Mouse (Mus musculus) midbrain, embryonic 16.5 days (tissue): ENCODE data around the gene Il21r. TPM values are rescaled to one million over a fixed set of nuclear protein-coding genes. Genes with fewer than 3 reads are reported as not detected.

Experiments used
- ATAC-seq: fragments of 200-750 bp; cut with Nextera tagmentation; 2 replicates; pipeline ENCODE4 v1.8.0; 2017; ENCODE audit warnings: moderate TSS enrichment
- H3K27ac ChIP-seq: fragments of 300-500 bp; sonication (generic); 2 replicates; pipeline ENCODE4 v1.5.1; 2014; ENCODE audit warnings: mild to moderate bottlenecking, low read length, mixed read lengths
- H3K27me3 ChIP-seq: fragments of 300-500 bp; sonication (generic); 2 replicates; pipeline ENCODE4 v1.6.1; 2014; ENCODE audit warnings: low read depth, low read length, mixed read lengths; ENCODE audit not compliant: control insufficient read depth, insufficient read depth
- H3K36me3 ChIP-seq: fragments of 300-500 bp; sonication (generic); 2 replicates; pipeline ENCODE4 v1.6.1; 2014; ENCODE audit warnings: mild to moderate bottlenecking, low read length, moderate library complexity, mixed read lengths; ENCODE audit not compliant: control insufficient read depth, insufficient read depth
- H3K4me1 ChIP-seq: fragments of 300-500 bp; sonication (generic); 2 replicates; pipeline ENCODE4 v1.6.1; 2014; ENCODE audit warnings: mild to moderate bottlenecking, low read length, mixed read lengths; ENCODE audit not compliant: control insufficient read depth, insufficient read depth
- H3K4me2 ChIP-seq: fragments of 300-500 bp; sonication (generic); 2 replicates; pipeline ENCODE4 v1.6.1; 2014; ENCODE audit warnings: mild to moderate bottlenecking, low read length, mixed read lengths
- H3K4me3 ChIP-seq: fragments of 300-500 bp; sonication (generic); 2 replicates; pipeline ENCODE4 v1.5.1; 2014; ENCODE audit warnings: low read depth, mild to moderate bottlenecking, low read length, moderate library complexity, mixed read lengths
- H3K9ac ChIP-seq: fragments of 300-500 bp; sonication (generic); 2 replicates; pipeline ENCODE4 v1.6.1; 2014; ENCODE audit warnings: low read depth, low read length, mixed read lengths
- H3K9me3 ChIP-seq: fragments of 300-500 bp; sonication (generic); replicated peaks from 2 replicates; pipeline ENCODE4 v1.6.1; 2014; ENCODE audit warnings: mild to moderate bottlenecking, low read length, mixed read lengths; ENCODE audit not compliant: control insufficient read depth, poor library complexity, severe bottlenecking
- WGBS: fragments of 180-500 bp; shearing (Covaris S2); extraction: QIAGEN DNeasy Blood & Tissue Kit; methylation state at CpG from one replicate; pipeline ENCODE4 v1.1.7; 2014; 5-methylcytosine and 5-hydroxymethylcytosine counted together
- polyA plus RNA-seq: library from polyadenylated mRNA; unstranded; fragments of >200 nt; fragmentation: Nextera tagmentation; extraction: Ambion mirVana; gene quantifications from 2 replicates; pipeline ENCODE4 v1.2.1, GENCODE M21; 2015

Il21r gene
- polyA plus RNA-seq, 1 experiment from 2014 or later = 0.28 TPM

DNA sequence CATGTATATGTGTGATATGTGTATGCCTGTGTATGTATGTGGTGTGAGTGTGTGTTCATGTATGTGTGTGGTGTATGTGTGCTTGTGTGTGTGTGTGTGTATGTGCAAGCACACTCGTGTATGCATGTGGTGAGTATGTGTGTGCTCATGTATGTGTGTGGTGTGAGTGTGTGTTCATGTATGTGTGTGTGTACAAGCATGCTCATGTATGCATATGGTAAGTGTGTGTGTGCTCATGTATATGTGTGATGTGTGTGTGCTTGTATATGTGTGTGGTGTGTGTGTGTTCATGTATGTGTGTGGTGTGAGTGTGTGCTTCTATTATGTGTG lies 23.0 kb upstream of the Il21r start:
- Histone ChIP-seq H3K4me3 (no peak overlapping the region), H3K36me3 (no peaks in the 10 kb centered on the region), H3K27me3 (no peaks in the 10 kb centered on the region), H3K4me1 (peaks cover 9% of the 10 kb centered on the region), H3K9ac (no peak overlapping the region), H3K27ac (no peak overlapping the region), H3K9me3 (no peaks in the 10 kb centered on the region), H3K4me2 (no peak overlapping the region)
- ATAC-seq = no peak
- WGBS = 90% methylated on average over 1 of the region's 1 CpGs

DNA sequence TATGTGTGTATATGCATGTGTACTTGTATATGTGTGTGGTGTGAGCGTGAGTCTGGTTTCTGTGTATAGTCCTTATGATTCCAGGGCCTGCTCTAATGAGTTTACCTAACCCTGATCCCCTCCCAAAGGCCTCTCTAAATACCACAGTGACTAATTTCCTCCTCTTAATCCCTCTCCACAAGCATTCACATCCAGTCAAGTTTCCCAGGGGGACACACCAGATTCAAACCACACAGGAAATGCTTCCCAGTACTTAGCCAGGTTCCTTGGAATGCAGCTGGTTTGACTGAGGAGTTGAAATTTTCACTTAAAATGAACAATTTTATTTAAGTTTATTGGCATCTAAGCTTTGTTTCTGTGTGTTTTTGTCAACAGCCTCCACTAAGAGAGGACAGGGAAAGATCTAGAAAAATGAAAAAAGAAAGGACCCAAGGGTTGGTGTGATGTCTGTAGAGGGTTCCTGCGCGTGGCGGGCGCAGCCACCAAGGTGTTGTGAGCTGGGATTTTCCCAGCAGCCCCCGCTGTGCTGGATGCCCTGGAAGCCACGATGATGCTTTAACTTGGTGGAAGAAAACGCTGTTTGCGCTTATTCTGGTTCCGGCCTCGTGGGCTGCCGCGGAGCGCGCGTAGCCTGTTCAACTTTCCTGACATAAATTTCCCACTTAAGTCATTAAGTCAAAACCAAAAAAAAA lies 22.5 kb upstream of the Il21r start:
- no peak overlapping the region for H3K27ac ChIP-seq
- H3K4me2 ChIP-seq = peak overlapping the region; percentile 97
- 4% methylated on average over 16 of the region's 16 CpGs for WGBS
- no peaks in the 10 kb centered on the region for H3K36me3 ChIP-seq
- peak overlapping the region; percentile 47 for H3K4me3 ChIP-seq
- H3K9ac ChIP-seq = peak overlapping the region; percentile 66
- H3K4me1 ChIP-seq = peaks cover 9% of the 10 kb centered on the region
- H3K9me3 ChIP-seq = no peaks in the 10 kb centered on the region
- no peaks in the 10 kb centered on the region for H3K27me3 ChIP-seq
- ATAC-seq = 0 out of 2 replicates have a peak, but pooled peaks have one; percentile 49

GRCm38 (mm10) chr7:125581317-125581672 lies 21.9 kb upstream of the Il21r start:
- Histone ChIP-seq H3K4me3 (peak overlapping the region; percentile 47), H3K4me1 (peaks cover 9% of the 10 kb centered on the region), H3K9me3 (no peaks in the 10 kb centered on the region), H3K4me2 (peak overlapping the region; percentile 97), H3K27ac (no peak overlapping the region), H3K9ac (peak overlapping the region; percentile 66), H3K36me3 (no peaks in the 10 kb centered on the region), H3K27me3 (no peaks in the 10 kb centered on the region)
- ATAC-seq = peak; percentile 86
- WGBS = under 1% methylated on average over 21 of the region's 21 CpGs

DNA sequence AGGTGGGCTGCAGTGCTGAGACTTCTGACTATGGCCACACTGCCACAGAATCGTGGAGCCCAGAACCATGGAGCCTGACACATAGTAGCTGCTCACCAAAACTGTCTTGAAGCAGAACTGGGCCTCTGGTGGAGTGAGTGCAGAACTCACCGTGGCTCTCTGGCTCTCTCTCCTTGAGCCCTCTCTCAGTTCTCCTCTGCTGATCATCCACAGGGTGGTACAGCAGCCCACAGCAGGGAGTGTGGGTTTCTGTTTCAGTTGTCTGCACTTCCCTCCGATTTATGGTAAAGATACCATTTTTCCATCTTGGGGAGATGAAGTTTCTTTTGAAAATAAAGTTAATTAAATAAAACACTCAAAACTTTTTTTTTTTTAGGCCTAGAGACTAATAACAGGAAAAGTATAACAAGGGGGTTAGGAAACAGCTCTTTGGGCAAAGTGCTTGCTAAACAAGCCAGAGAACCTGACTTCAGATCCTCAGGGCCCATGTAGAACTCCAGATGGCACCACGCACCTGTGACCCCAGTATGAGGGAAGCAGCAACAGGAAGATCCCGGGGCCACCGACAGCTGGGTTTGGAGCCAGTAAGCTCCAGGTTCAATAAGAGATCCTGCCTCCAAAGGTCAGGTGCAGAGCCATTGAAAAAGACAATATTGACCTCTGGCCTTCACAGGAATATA lies 19.8 kb upstream of the Il21r start:
- Histone ChIP-seq H3K4me1 (peaks cover 6% of the 10 kb centered on the region; the same call in 1 of the 2 replicates), H3K27ac (no peak overlapping the region), H3K27me3 (no peaks in the 10 kb centered on the region), H3K36me3 (no peaks in the 10 kb centered on the region), H3K4me2 (no peak overlapping the region), H3K9me3 (no peaks in the 10 kb centered on the region), H3K4me3 (no peak overlapping the region), H3K9ac (no peak overlapping the region)
- WGBS = 78% methylated on average over 6 of the region's 6 CpGs
- ATAC-seq = no peak

- no peak for ATAC-seq
- no peak overlapping the region for H3K4me2 ChIP-seq
- H3K9ac ChIP-seq = no peak overlapping the region
- peaks cover 6% of the 10 kb centered on the region; the same call in 1 of the 2 replicates for H3K4me1 ChIP-seq
- H3K9me3 ChIP-seq = no peaks in the 10 kb centered on the region
- H3K36me3 ChIP-seq = no peaks in the 10 kb centered on the region
- no peak overlapping the region for H3K27ac ChIP-seq
- H3K4me3 ChIP-seq = no peak overlapping the region
- 90% methylated on average over 5 of the region's 5 CpGs for WGBS
- H3K27me3 ChIP-seq = no peaks in the 10 kb centered on the region
Measured at GRCm38 (mm10) chr7:125584005-125584369, 19.2 kb upstream of the Il21r start.

DNA sequence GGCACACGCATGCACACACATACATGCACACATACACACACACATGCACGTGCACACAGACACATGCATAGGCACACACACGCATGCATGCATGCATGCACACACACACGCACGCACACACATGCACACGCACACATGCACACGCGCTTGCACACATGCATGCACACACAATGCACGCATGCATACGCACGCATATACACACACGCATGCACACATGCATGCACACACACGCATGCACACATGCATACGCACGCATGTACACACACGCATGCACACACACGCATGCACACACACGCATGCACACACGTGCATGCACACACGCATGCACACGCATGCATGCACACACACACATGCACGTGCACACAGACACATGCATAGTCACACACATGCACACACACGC lies 16.9 kb upstream of the Il21r start:
- Histone ChIP-seq H3K9me3 (no peaks in the 10 kb centered on the region), H3K4me1 (no peaks in the 10 kb centered on the region), H3K9ac (no peak overlapping the region), H3K27ac (no peak overlapping the region), H3K27me3 (no peaks in the 10 kb centered on the region), H3K36me3 (no peaks in the 10 kb centered on the region), H3K4me2 (no peak overlapping the region), H3K4me3 (no peak overlapping the region)
- ATAC-seq = no peak
- WGBS = 98% methylated on average over 23 of the region's 23 CpGs

DNA sequence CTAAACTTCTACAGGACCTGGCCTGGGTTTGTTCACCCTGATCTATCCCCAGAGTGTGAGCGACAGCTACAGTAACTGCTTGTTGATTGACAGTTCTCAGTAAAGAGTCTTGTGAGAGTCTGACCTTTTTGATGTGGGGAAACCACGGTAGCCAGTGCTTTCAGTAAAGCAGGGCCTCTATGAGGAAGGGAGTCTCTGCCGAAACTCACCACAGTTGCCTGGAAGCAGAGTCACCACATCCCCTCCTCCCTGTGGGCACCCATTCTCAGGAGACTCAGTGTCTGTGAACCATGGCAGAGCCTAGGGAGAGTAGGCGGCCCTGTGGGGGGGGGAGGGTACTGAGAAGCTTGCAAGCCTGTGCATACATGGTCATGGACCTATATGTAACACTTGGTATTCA lies 14.5 kb upstream of the Il21r start:
- no peak overlapping the region for H3K4me2 ChIP-seq
- 90% methylated on average over 4 of the region's 4 CpGs for WGBS
- no peaks in the 10 kb centered on the region for H3K4me1 ChIP-seq
- no peak overlapping the region for H3K4me3 ChIP-seq
- H3K27ac ChIP-seq = no peak overlapping the region
- no peaks in the 10 kb centered on the region for H3K27me3 ChIP-seq
- H3K36me3 ChIP-seq = no peaks in the 10 kb centered on the region
- H3K9me3 ChIP-seq = no peaks in the 10 kb centered on the region
- H3K9ac ChIP-seq = no peak overlapping the region
- no peak for ATAC-seq

DNA sequence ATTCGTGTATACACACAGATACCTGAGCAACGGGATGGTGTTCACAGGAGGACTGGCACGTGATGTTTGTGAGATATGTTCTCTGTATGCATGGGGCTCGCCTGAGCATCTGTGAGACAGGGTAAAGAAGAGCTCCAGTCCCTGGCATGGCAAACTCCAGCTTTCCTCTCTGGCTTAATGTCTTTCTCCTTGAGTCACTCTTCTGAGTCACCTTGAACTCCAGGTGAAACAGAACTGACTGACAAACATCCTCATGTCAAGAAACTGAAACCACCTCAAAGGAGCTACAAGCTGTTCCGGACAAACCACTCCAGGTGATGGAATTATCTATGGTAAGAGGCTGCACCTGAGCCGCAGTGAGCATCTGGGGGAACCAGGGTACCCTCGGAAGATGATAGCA lies 13.3 kb upstream of the Il21r start:
- no peak overlapping the region for H3K4me3 ChIP-seq
- no peak overlapping the region for H3K9ac ChIP-seq
- H3K4me1 ChIP-seq = no peaks in the 10 kb centered on the region
- H3K36me3 ChIP-seq = no peaks in the 10 kb centered on the region
- WGBS = 91% methylated on average over 7 of the region's 7 CpGs
- no peak overlapping the region for H3K27ac ChIP-seq
- H3K9me3 ChIP-seq = no peaks in the 10 kb centered on the region
- H3K4me2 ChIP-seq = no peak overlapping the region
- ATAC-seq = no peak
- no peaks in the 10 kb centered on the region for H3K27me3 ChIP-seq

- no peaks in the 10 kb centered on the region for H3K36me3 ChIP-seq
- H3K27me3 ChIP-seq = no peaks in the 10 kb centered on the region
- H3K27ac ChIP-seq = no peak overlapping the region
- no peak overlapping the region for H3K4me3 ChIP-seq
- no peaks in the 10 kb centered on the region for H3K9me3 ChIP-seq
- ATAC-seq = no peak
- no peak overlapping the region for H3K9ac ChIP-seq
- WGBS = 93% methylated on average over 4 of the region's 4 CpGs
- H3K4me2 ChIP-seq = no peak overlapping the region
- no peaks in the 10 kb centered on the region for H3K4me1 ChIP-seq
Measured at GRCm38 (mm10) chr7:125593831-125594230, 9.4 kb upstream of the Il21r start.
